Mouse (Mus musculus) heart, postnatal 0 days (tissue): ENCODE data around the gene Tulp1. TPM values are rescaled to one million over a fixed set of nuclear protein-coding genes. Genes with fewer than 3 reads are reported as not detected.
"Not testable (repeated sequence)": the region's sequence is repeated elsewhere in the genome, so short reads cannot be mapped to it uniquely, and the experiment has no call there.

Experiments used
- ATAC-seq: fragments of 200-750 bp; cut with Nextera tagmentation; 2 replicates; pipeline ENCODE4 v1.8.0; 2017; ENCODE audit warnings: low read depth, moderate number of reproducible peaks, moderate library complexity; ENCODE audit not compliant: insufficient read depth
- DNase-seq: peaks from one replicate; pipeline ENCODE4 v3.0.0-alpha.2; 2016; ENCODE audit warnings: low spot score
- H3K27ac ChIP-seq: fragments of 300-500 bp; sonication (generic); 2 replicates; pipeline ENCODE4 v1.5.1; 2014; ENCODE audit warnings: low read depth, mild to moderate bottlenecking
- H3K27me3 ChIP-seq: fragments of 300-500 bp; sonication (generic); 2 replicates; pipeline ENCODE4 v1.6.1; 2014; ENCODE audit warnings: low read length, mixed read lengths; ENCODE audit not compliant: control insufficient read depth, insufficient read depth
- H3K36me3 ChIP-seq: fragments of 300-500 bp; sonication (generic); replicated peaks from 2 replicates; pipeline ENCODE4 v1.6.1; 2014; ENCODE audit warnings: low read length, mixed read lengths; ENCODE audit not compliant: control insufficient read depth, insufficient read depth
- H3K4me1 ChIP-seq: fragments of 300-500 bp; sonication (generic); 2 replicates; pipeline ENCODE4 v1.6.1; 2014; ENCODE audit warnings: antibody characterized with exemption; ENCODE audit not compliant: control insufficient read depth, insufficient read depth
- H3K4me2 ChIP-seq: fragments of 300-500 bp; sonication (generic); 2 replicates; pipeline ENCODE4 v1.6.1; 2014; ENCODE audit warnings: low read depth, mild to moderate bottlenecking, low read length, moderate library complexity
- H3K4me3 ChIP-seq: fragments of 300-500 bp; sonication (generic); 2 replicates; pipeline ENCODE4 v1.5.1; 2014; ENCODE audit warnings: low read depth, low read length
- H3K9ac ChIP-seq: fragments of 300-500 bp; sonication (generic); replicated peaks from 2 replicates; pipeline ENCODE4 v1.6.1; 2014; ENCODE audit warnings: low read depth, low read length, mixed read lengths
- H3K9me3 ChIP-seq: fragments of 300-500 bp; sonication (generic); replicated peaks from 2 replicates; pipeline ENCODE4 v1.6.1; 2016; ENCODE audit warnings: low read length; ENCODE audit not compliant: control insufficient read depth
- CTCF ChIP-seq: IDR thresholded peaks from 2 replicates; pipeline ENCODE4 v1.5.1; 2016; ENCODE audit warnings: antibody characterized with exemption, control low read depth, low read depth
- EP300 ChIP-seq: IDR thresholded peaks from 2 replicates; pipeline ENCODE4 v1.6.1; 2016; ENCODE audit warnings: antibody characterized with exemption, low read depth
- WGBS: fragments of 180-500 bp; shearing (Covaris S2); extraction: QIAGEN DNeasy Blood & Tissue Kit; methylation state at CpG from one replicate; pipeline ENCODE4 v1.1.7; 2014; 5-methylcytosine and 5-hydroxymethylcytosine counted together
- polyA plus RNA-seq: library from polyadenylated mRNA; unstranded; fragments of >200 nt; fragmentation: Nextera tagmentation; extraction: Ambion mirVana; gene quantifications from 2 replicates; pipeline ENCODE4 v1.2.1, GENCODE M21; 2015
- total RNA-seq: library from RNA; depleted of rRNA; stranded (reverse); fragments of >200 nt; gene quantifications from 2 replicates; pipeline ENCODE4 v1.2.3, GENCODE M21; 2014; ENCODE audit warnings: low replicate concordance

Gene Tulp1
- total and polyA plus RNA-seq, 2 experiments from 2014 or later, result 0.61 to 1.3 TPM

- no peak overlapping the region for H3K27ac ChIP-seq
- H3K36me3 ChIP-seq, result peaks cover 33% of the 10 kb centered on the region
Measured at GRCm38 (mm10) chr17:28325751-28326150, 39.3 kb downstream of the Tulp1 start.

DNA sequence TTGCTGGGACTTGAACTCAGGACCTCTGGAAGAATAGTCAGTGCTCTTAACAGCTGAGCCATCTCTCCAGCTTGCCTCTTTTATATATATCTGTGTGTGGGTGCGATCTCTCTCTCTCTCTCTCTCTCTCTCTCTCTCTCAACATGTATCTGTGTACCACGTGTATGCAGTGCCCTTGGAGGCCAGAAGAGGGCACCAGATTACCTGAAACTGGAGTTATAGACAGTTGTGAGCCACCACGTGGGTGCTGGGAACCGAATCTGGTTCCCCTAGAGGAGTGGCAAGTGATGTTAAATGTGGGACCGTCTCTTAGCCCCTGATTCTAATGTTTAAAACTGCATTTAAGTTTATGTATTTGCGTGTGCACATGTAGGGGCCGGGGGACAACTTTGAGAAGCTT lies 40.6 kb downstream of the Tulp1 start:
- H3K4me3 ChIP-seq, DNase-seq, H3K27ac ChIP-seq, H3K27me3 ChIP-seq, H3K9me3 ChIP-seq, H3K9ac ChIP-seq, H3K4me2 ChIP-seq, ATAC-seq: not testable (repeated sequence)
- WGBS, result 90% methylated on average over 7 of the region's 7 CpGs
- Histone ChIP-seq H3K4me1 (peaks cover 10% of the 10 kb centered on the region), H3K36me3 (peaks cover 32% of the 10 kb centered on the region)

More at GRCm38 (mm10) chr17:28325751-28326150, 39.3 kb downstream of the Tulp1 start:
- no peak overlapping the region for H3K4me3 ChIP-seq
- no peak overlapping the region for H3K9ac ChIP-seq
- H3K4me2 ChIP-seq, result no peak overlapping the region
- no peak for TF ChIP-seq EP300
- H3K27me3 ChIP-seq, result no peaks in the 10 kb centered on the region
- peaks cover 18% of the 10 kb centered on the region for H3K4me1 ChIP-seq
- H3K9me3 ChIP-seq, result no peaks in the 10 kb centered on the region
- ATAC-seq, result no peak
- DNase-seq, result no peak
- 87% methylated on average over 7 of the region's 8 CpGs for WGBS

- no peak overlapping the region for H3K27ac ChIP-seq
- H3K4me1 ChIP-seq, result peaks cover 9% of the 10 kb centered on the region; the same call in 1 of the 2 replicates
- no peak overlapping the region for H3K4me3 ChIP-seq
- no peaks in the 10 kb centered on the region for H3K9me3 ChIP-seq
- no peaks in the 10 kb centered on the region for H3K27me3 ChIP-seq
- no peak overlapping the region for H3K4me2 ChIP-seq
- ATAC-seq (no peak), DNase-seq (no peak)
- TF ChIP-seq CTCF (no peak), EP300 (no peak)
- no peak overlapping the region for H3K9ac ChIP-seq
- WGBS, result 81% methylated on average over 8 of the region's 8 CpGs
- H3K36me3 ChIP-seq, result peaks cover 39% of the 10 kb centered on the region
Measured at GRCm38 (mm10) chr17:28323786-28324185, 41.2 kb downstream of the Tulp1 start.

GRCm38 (mm10) chr17:28321700-28322099 lies 43.3 kb downstream of the Tulp1 start:
- Histone ChIP-seq H3K4me3 (no peak overlapping the region), H3K9me3 (no peaks in the 10 kb centered on the region), H3K27ac (no peak overlapping the region), H3K36me3 (peaks cover 59% of the 10 kb centered on the region), H3K4me1 (no peaks in the 10 kb centered on the region), H3K4me2 (no peak overlapping the region), H3K9ac (no peak overlapping the region), H3K27me3 (no peaks in the 10 kb centered on the region)
- DNase-seq (no peak), ATAC-seq (no peak)
- 92% methylated on average over 4 of the region's 4 CpGs for WGBS
- no peak for TF ChIP-seq EP300
- TF ChIP-seq CTCF, result no peak

- no peak for TF ChIP-seq CTCF
- no peak for TF ChIP-seq EP300
- DNase-seq (no peak), ATAC-seq (no peak)
- H3K4me3 ChIP-seq, result no peak overlapping the region
- H3K27me3 ChIP-seq, result no peaks in the 10 kb centered on the region
- H3K36me3 ChIP-seq, result peaks cover 50% of the 10 kb centered on the region
- H3K9ac ChIP-seq, result no peak overlapping the region
- H3K27ac ChIP-seq, result no peak overlapping the region
- no peaks in the 10 kb centered on the region for H3K9me3 ChIP-seq
- 89% methylated on average over 9 of the region's 9 CpGs for WGBS
- peaks cover 6% of the 10 kb centered on the region; the same call in 1 of the 2 replicates for H3K4me1 ChIP-seq
- no peak overlapping the region for H3K4me2 ChIP-seq
Measured at GRCm38 (mm10) chr17:28317725-28318124, 47.3 kb downstream of the Tulp1 start.

DNA sequence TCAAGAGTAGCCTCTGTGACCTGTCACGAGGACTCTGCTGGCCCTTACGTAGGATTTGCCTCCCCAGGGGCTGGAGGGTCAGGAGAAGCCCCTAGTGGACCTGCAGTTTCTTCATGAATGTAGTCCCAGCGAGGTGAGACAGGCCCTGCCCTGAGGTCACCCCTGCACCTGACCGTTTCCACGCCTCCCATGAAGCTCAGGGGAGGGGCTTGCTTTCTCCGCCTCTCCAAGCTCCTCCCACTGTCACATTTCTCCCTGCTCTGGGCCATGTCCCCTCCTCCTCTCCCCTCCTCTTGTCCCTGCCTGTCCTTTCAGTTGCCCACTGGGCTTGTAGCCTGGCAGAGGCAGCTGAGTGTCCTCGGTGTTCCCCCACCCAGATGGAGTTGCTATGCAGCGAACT lies 47.9 kb downstream of the Tulp1 start:
- H3K4me1 ChIP-seq, result peaks cover 6% of the 10 kb centered on the region; the same call in 1 of the 2 replicates
- no peak overlapping the region for H3K4me3 ChIP-seq
- 81% methylated on average over 8 of the region's 8 CpGs for WGBS
- ATAC-seq (no peak), DNase-seq (no peak)
- no peaks in the 10 kb centered on the region for H3K9me3 ChIP-seq
- no peak overlapping the region for H3K4me2 ChIP-seq
- H3K36me3 ChIP-seq, result peaks cover 50% of the 10 kb centered on the region
- no peak overlapping the region for H3K27ac ChIP-seq
- H3K27me3 ChIP-seq, result no peaks in the 10 kb centered on the region
- no peak overlapping the region for H3K9ac ChIP-seq
- TF ChIP-seq EP300, result no peak
